Mouse (Mus musculus): ENCODE data around the gene 2310061N02Rik.
A peak's percentile ranks its signal among the peaks of the same experiment; 100 is the strongest.
"Not testable (repeated sequence)": the region's sequence is repeated elsewhere in the genome, so short reads cannot be mapped to it uniquely, and the experiment has no call there.

2310061N02Rik gene

GRCm38 (mm10) chr16:88707496-88708012 lies at the start of gene 2310061N02Rik:
2310061N02Rik (minus strand) TSS chr16:88707962.
- no peak for DNase-seq (ENCODE audit: low read depth)

DNA sequence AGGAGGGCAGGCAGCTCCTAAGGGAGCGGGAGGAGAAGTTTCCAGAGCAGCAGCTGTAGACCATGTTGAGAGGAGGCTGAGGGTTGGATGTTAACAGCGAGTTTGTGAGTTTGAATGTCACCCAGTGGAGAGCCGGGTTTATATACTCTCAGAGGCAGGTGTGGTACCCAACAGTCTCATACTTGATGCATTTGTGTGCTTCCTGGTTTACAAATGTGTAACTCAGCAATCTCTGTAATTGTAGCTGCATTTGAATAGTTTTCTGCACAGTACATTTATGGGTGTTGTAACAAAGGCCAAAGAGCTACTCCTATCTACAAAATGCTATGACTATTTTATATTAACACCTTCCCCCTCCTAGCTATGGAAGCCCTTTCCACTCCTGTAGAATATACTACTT lies 43.8 kb upstream of the 2310061N02Rik start, which contains the start of gene Krtap13:
Gene Krtap13, minus strand, starts transcription at position 101 of the 400 bp plus-strand sequence.
- not testable (repeated sequence) for DNase-seq (ENCODE audit: low read depth)

- no peak for DNase-seq (ENCODE audit: low read depth)
These were observed 40.2 kb upstream of the 2310061N02Rik start for GRCm38 (mm10) chr16:88747943-88748342.

- no peak for DNase-seq (ENCODE audit: low read depth)
These were observed 37.1 kb upstream of the 2310061N02Rik start for GRCm38 (mm10) chr16:88744750-88745340.

DNA sequence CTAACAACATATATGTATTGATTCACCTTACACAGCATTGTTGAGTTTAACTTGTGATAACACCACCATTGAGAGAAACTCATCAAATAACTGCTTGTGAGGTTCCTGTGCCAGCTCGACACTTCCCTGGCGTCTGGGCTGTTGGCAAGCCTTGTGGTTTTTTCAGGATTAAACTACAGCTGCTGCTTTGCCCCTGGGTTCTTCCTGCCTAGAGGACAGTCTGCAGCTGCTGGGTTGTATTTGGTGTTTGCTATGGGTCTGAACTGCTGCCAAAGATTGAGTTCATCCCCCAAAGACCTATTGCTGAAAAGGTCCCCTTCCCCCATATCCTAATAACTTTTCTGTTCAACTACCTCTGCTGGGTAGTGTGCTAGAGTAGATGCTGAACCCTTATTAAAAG lies 27.6 kb upstream of the 2310061N02Rik start:
- no peak for DNase-seq (ENCODE audit: low read depth)

- DNase-seq (ENCODE audit: low read depth): no peak
These were observed 21.1 kb upstream of the 2310061N02Rik start, which contains the start of gene Krtap13-1 for GRCm38 (mm10) chr16:88728812-88729275. Krtap13-1 (plus strand) TSS chr16:88728862.

GRCm38 (mm10) chr16:88720031-88720430 lies 12.3 kb upstream of the 2310061N02Rik start:
- DNase-seq (ENCODE audit: low read depth): no peak

- DNase-seq (ENCODE audit: low read depth): no peak
These were observed 8.8 kb upstream of the 2310061N02Rik start for GRCm38 (mm10) chr16:88716549-88716948.

GRCm38 (mm10) chr16:88711245-88711644 lies 3.5 kb upstream of the 2310061N02Rik start:
- no peak for DNase-seq (ENCODE audit: low read depth)

DNA sequence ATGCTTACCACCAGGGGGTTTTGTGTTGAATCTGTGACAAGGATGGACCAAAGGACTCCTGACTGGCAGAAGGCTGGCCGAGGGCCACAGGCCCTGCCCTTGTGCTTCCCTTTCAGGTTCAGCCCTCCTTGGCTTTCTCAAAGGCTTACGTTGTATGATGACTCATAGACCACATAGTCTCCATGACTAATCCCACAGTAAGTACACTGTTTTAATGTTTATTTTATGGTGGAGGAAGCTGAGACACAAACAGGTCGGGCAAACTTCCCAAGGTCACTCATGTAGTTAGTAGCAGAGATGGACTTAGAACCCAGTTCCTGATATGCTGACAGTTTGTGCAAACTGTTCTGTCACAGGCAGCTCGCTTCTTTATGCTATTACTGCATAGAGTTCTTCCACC lies 3.0 kb upstream of the 2310061N02Rik start:
- no peak for DNase-seq (ENCODE audit: low read depth)

DNA sequence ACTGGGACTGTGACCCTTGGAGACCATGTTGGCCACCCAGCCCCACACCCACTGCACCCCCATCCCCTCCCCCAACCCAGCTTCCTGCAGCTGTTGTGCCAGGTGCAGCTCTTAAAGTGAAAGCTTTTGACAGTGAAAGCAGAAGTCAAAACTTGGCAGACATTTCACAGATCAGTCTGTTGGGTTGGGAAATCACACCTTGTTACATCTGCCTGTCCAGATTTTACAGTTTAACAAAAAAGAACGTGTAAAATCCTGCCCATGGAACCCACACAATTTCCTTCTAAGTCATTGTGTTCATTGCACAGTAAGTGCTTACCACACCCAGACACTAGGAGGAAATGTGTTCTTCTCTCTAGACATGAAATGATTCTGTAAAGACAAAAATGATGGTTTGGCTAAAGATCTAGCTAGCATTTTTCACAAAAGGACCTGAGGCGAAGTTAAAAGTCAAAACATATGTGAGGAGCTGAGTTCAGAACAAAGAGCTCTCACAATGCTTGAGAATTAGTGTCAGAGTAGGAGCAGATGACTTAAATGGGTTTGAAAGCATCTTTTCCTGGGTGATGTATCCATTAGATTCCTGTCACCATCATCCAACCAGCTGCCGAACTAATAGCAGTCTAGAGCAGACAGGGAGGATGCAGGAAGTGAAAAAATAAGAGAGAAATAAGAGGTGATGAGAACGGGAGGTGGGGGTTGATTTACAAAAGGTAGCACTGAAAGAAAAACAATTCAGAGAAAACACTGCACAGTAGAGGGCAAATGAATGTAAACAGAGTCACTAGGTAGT lies 6.5 kb downstream of the 2310061N02Rik start:
- DNase-seq (ENCODE audit: low read depth): peak; percentile 3

DNA sequence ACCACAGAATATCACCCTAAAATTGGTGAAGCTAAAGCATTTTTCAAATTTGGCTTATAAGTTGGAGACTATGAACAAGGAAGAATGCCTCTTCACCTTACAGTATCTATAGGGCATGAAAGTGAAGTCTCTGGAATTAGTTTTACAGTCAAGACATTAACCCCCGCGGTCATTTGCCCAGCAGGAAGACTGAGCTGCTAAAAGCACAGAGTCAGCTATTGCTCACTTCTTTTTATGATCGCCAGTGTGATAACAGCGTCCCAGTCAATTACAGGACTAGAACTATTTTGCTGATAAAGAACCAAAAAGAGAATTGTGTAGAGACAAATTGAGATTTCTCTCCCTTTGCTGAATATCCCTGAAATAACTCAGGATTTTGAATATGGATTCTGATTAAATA lies 11.5 kb downstream of the 2310061N02Rik start:
- no peak for DNase-seq (ENCODE audit: low read depth)

- DNase-seq (ENCODE audit: low read depth): no peak
These were observed 26.5 kb downstream of the 2310061N02Rik start for GRCm38 (mm10) chr16:88681282-88681681.

GRCm38 (mm10) chr16:88679099-88679498 lies 28.7 kb downstream of the 2310061N02Rik start:
- no peak for DNase-seq (ENCODE audit: low read depth)

- no peak for DNase-seq (ENCODE audit: low read depth)
These were observed 36.2 kb downstream of the 2310061N02Rik start, which contains the start of gene Krtap27-1 for GRCm38 (mm10) chr16:88671571-88671970. Krtap27-1 (minus strand) TSS chr16:88671671.

DNA sequence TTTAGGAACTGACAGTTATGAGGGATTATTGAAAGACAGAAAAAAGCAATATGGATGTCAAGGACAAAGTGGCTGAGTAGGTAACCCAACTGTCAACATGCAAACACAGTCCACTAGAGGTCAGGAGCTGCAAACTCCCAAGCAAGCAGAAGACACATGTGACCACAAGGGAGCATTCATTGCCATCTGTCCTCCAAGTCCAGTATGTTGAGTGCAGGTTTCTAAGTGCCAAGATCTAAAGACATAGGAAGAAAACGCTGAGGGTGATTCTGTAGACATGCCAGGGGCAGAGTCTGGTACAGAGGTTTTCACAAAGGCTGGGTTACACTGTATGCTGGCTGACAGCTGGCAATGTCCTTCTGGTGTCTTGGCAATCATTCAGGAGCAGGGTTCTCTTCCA lies 50.3 kb downstream of the 2310061N02Rik start:
- no peak for DNase-seq (ENCODE audit: low read depth)
